Mouse (Mus musculus) liver, embryonic 13.5 days (tissue): ENCODE measurements around the gene Poldip3. TPM values are rescaled to one million over a fixed set of nuclear protein-coding genes. Genes with fewer than 3 reads are reported as not detected.
"Not testable (repeated sequence)": the region's sequence is repeated elsewhere in the genome, so short reads cannot be mapped to it uniquely, and the experiment has no call there.

ENCODE experiments used
- ATAC-seq: fragments of 200-750 bp; cut with Nextera tagmentation; 2 replicates; pipeline ENCODE4 v1.8.0; 2017; ENCODE audit warnings: low read depth, mild to moderate bottlenecking, moderate number of reproducible peaks, moderate library complexity
- DNase-seq: peaks from one replicate; pipeline ENCODE4 v3.0.0; 2022
- H3K27ac ChIP-seq: fragments of 300-500 bp; sonication (generic); 2 replicates; pipeline ENCODE4 v1.5.1; 2015; ENCODE audit warnings: moderate library complexity, mild to moderate bottlenecking, inconsistent platforms
- H3K27me3 ChIP-seq: fragments of 300-500 bp; sonication (generic); 2 replicates; pipeline ENCODE4 v1.6.1; 2015; ENCODE audit warnings: mild to moderate bottlenecking, inconsistent platforms
- H3K36me3 ChIP-seq: fragments of 300-500 bp; sonication (generic); 2 replicates; pipeline ENCODE4 v1.6.1; 2015; ENCODE audit warnings: mild to moderate bottlenecking, inconsistent platforms
- H3K4me1 ChIP-seq: fragments of 300-500 bp; sonication (generic); replicated peaks from 2 replicates; pipeline ENCODE4 v1.6.1; 2015; ENCODE audit warnings: inconsistent platforms
- H3K4me2 ChIP-seq: fragments of 300-500 bp; sonication (generic); 2 replicates; pipeline ENCODE4 v1.6.1; 2015; ENCODE audit warnings: inconsistent platforms, mild to moderate bottlenecking, moderate library complexity
- H3K4me3 ChIP-seq: fragments of 300-500 bp; sonication (generic); replicated peaks from 2 replicates; pipeline ENCODE4 v1.5.1; 2015; ENCODE audit warnings: mild to moderate bottlenecking, inconsistent platforms
- H3K9ac ChIP-seq: fragments of 300-500 bp; sonication (generic); 2 replicates; pipeline ENCODE4 v1.6.1; 2015; ENCODE audit warnings: mild to moderate bottlenecking, inconsistent platforms
- H3K9me3 ChIP-seq: fragments of 300-500 bp; sonication (generic); replicated peaks from 2 replicates; pipeline ENCODE4 v1.6.1; 2016; ENCODE audit warnings: inconsistent platforms
- WGBS: fragments of 180-500 bp; shearing (Covaris S2); methylation state at CpG from one replicate; pipeline ENCODE4 v1.1.7; 2015; ENCODE audit not compliant: insufficient replicate concordance; 5-methylcytosine and 5-hydroxymethylcytosine counted together
- polyA plus RNA-seq: library from polyadenylated mRNA; unstranded; fragments of >200 nt; fragmentation: Nextera tagmentation; extraction: Ambion mirVana; gene quantifications from 2 replicates; pipeline ENCODE4 v1.2.1, GENCODE M21; 2015

Gene Poldip3
- polyA plus RNA-seq, 1 experiment from 2014 or later, result 65.0 TPM

- Histone ChIP-seq H3K27ac (peak overlapping the region; percentile 95), H3K36me3 (peaks cover 50% of the 10 kb centered on the region), H3K9ac (peak overlapping the region; percentile 46; the same call in 1 of the 2 replicates), H3K9me3 (no peaks in the 10 kb centered on the region), H3K27me3 (no peaks in the 10 kb centered on the region), H3K4me2 (0 out of 2 replicates have a peak overlapping the region, but pooled peaks have one; percentile 9), H3K4me1 (peaks cover 41% of the 10 kb centered on the region), H3K4me3 (no peak overlapping the region)
- no peak for ATAC-seq
- no peak for DNase-seq
- WGBS, result 79% methylated on average over 4 of the region's 4 CpGs
Measured at GRCm38 (mm10) chr15:83150694-83151093, 1.5 kb upstream of the Poldip3 start.

- Histone ChIP-seq H3K9ac (peak overlapping the region; percentile 98), H3K36me3 (peaks cover 50% of the 10 kb centered on the region), H3K9me3 (no peaks in the 10 kb centered on the region), H3K27ac (peak overlapping the region; percentile 95), H3K4me1 (peaks cover 46% of the 10 kb centered on the region), H3K4me2 (peak overlapping the region; percentile 36), H3K4me3 (peak overlapping the region; percentile 23), H3K27me3 (no peaks in the 10 kb centered on the region)
- ATAC-seq, result no peak
- no peak for DNase-seq
- WGBS, result 18% methylated on average over 3 of the region's 3 CpGs
Measured at GRCm38 (mm10) chr15:83150073-83150442, 874 bp upstream of the Poldip3 start.

- H3K27me3 ChIP-seq, result no peaks in the 10 kb centered on the region
- ATAC-seq, result peak; percentile 83
- H3K4me3 ChIP-seq, result peak overlapping the region; percentile 93
- H3K4me1 ChIP-seq, result peaks cover 58% of the 10 kb centered on the region
- peaks cover 51% of the 10 kb centered on the region for H3K36me3 ChIP-seq
- peak; percentile 79 for DNase-seq
- H3K4me2 ChIP-seq, result peak overlapping the region; percentile 92
- H3K9ac ChIP-seq, result peak overlapping the region; percentile 98
- H3K9me3 ChIP-seq, result no peaks in the 10 kb centered on the region
- WGBS, result 0% methylated on average over 29 of the region's 41 CpGs
- H3K27ac ChIP-seq, result peak overlapping the region; percentile 95
Measured at GRCm38 (mm10) chr15:83148801-83149195, 386 bp downstream of the Poldip3 start.

GRCm38 (mm10) chr15:83148395-83148794 is 789 bp downstream of the Poldip3 start:
- no peaks in the 10 kb centered on the region for H3K27me3 ChIP-seq
- no peak for DNase-seq
- no peak for ATAC-seq
- peak overlapping the region; percentile 92 for H3K4me2 ChIP-seq
- peak overlapping the region; percentile 93 for H3K4me3 ChIP-seq
- peak overlapping the region; percentile 98 for H3K9ac ChIP-seq
- peaks cover 61% of the 10 kb centered on the region for H3K4me1 ChIP-seq
- H3K36me3 ChIP-seq, result peaks cover 47% of the 10 kb centered on the region
- no peaks in the 10 kb centered on the region for H3K9me3 ChIP-seq
- peak overlapping the region; percentile 95 for H3K27ac ChIP-seq
- WGBS, result 1% methylated on average over 21 of the region's 21 CpGs

GRCm38 (mm10) chr15:83145541-83145940 is 3.6 kb downstream of the Poldip3 start:
- ATAC-seq, result no peak

GRCm38 (mm10) chr15:83142861-83143260 is 6.3 kb downstream of the Poldip3 start:
- Histone ChIP-seq H3K36me3 (peaks cover 57% of the 10 kb centered on the region), H3K4me2 (no peak overlapping the region), H3K4me1 (peaks cover 69% of the 10 kb centered on the region), H3K27ac (no peak overlapping the region), H3K9me3 (no peaks in the 10 kb centered on the region), H3K4me3 (no peak overlapping the region), H3K9ac (no peak overlapping the region), H3K27me3 (no peaks in the 10 kb centered on the region)
- ATAC-seq (no peak), DNase-seq (no peak)
- 77% methylated on average over 5 of the region's 5 CpGs for WGBS

More at GRCm38 (mm10) chr15:83145541-83145940, 3.6 kb downstream of the Poldip3 start:
- Histone ChIP-seq H3K4me2 (no peak overlapping the region), H3K4me3 (no peak overlapping the region), H3K27ac (no peak overlapping the region), H3K36me3 (peaks cover 46% of the 10 kb centered on the region), H3K9me3 (no peaks in the 10 kb centered on the region), H3K4me1 (peaks cover 81% of the 10 kb centered on the region), H3K27me3 (no peaks in the 10 kb centered on the region), H3K9ac (no peak overlapping the region)
- DNase-seq, result no peak
- WGBS, result 76% methylated on average over 6 of the region's 6 CpGs

- no peak for ATAC-seq
Measured at GRCm38 (mm10) chr15:83135654-83136053, 13.5 kb downstream of the Poldip3 start.

GRCm38 (mm10) chr15:83134671-83135070 is 14.5 kb downstream of the Poldip3 start:
- Histone ChIP-seq H3K4me1 (no peaks in the 10 kb centered on the region), H3K4me3 (no peak overlapping the region), H3K27me3 (no peaks in the 10 kb centered on the region), H3K27ac (no peak overlapping the region), H3K36me3 (peaks cover 92% of the 10 kb centered on the region), H3K4me2 (no peak overlapping the region), H3K9ac (no peak overlapping the region), H3K9me3 (no peaks in the 10 kb centered on the region)
- DNase-seq (no peak), ATAC-seq (no peak)
- WGBS, result 88% methylated on average over 6 of the region's 6 CpGs

More at GRCm38 (mm10) chr15:83135654-83136053, 13.5 kb downstream of the Poldip3 start:
- WGBS, result 45% methylated on average over 2 of the region's 2 CpGs
- Histone ChIP-seq H3K4me3 (no peak overlapping the region), H3K9me3 (no peaks in the 10 kb centered on the region), H3K27ac (no peak overlapping the region), H3K4me1 (peaks cover 4% of the 10 kb centered on the region), H3K27me3 (no peaks in the 10 kb centered on the region), H3K4me2 (no peak overlapping the region), H3K36me3 (peaks cover 83% of the 10 kb centered on the region), H3K9ac (no peak overlapping the region)
- no peak for DNase-seq

- peaks cover 95% of the 10 kb centered on the region for H3K36me3 ChIP-seq
- DNase-seq (no peak), ATAC-seq (no peak)
- no peak overlapping the region for H3K4me3 ChIP-seq
- H3K9me3 ChIP-seq, result no peaks in the 10 kb centered on the region
- no peak overlapping the region for H3K27ac ChIP-seq
- no peaks in the 10 kb centered on the region for H3K4me1 ChIP-seq
- H3K4me2 ChIP-seq, result no peak overlapping the region
- H3K9ac ChIP-seq, result no peak overlapping the region
- 90% methylated on average over 7 of the region's 7 CpGs for WGBS
- no peaks in the 10 kb centered on the region for H3K27me3 ChIP-seq
Measured at GRCm38 (mm10) chr15:83129530-83130231, 19.5 kb downstream of the Poldip3 start.

- not testable (repeated sequence) for H3K4me3 ChIP-seq, H3K9me3 ChIP-seq, H3K27me3 ChIP-seq, H3K9ac ChIP-seq, ATAC-seq, H3K4me2 ChIP-seq, DNase-seq, H3K27ac ChIP-seq, H3K4me1 ChIP-seq
- WGBS, result 84% methylated on average over 3 of the region's 3 CpGs
- H3K36me3 ChIP-seq, result peaks cover 69% of the 10 kb centered on the region
Measured at GRCm38 (mm10) chr15:83127037-83127436, 22.1 kb downstream of the Poldip3 start.

GRCm38 (mm10) chr15:83126582-83126981 is 22.6 kb downstream of the Poldip3 start:
- no peak overlapping the region for H3K4me2 ChIP-seq
- peaks cover 8% of the 10 kb centered on the region for H3K4me1 ChIP-seq
- no peak overlapping the region for H3K27ac ChIP-seq
- DNase-seq, result no peak
- 84% methylated on average over 9 of the region's 9 CpGs for WGBS
- no peak overlapping the region for H3K9ac ChIP-seq
- ATAC-seq, result no peak
- H3K36me3 ChIP-seq, result peaks cover 64% of the 10 kb centered on the region
- no peaks in the 10 kb centered on the region for H3K27me3 ChIP-seq
- H3K4me3 ChIP-seq, result no peak overlapping the region
- no peaks in the 10 kb centered on the region for H3K9me3 ChIP-seq

- peaks cover 14% of the 10 kb centered on the region for H3K4me1 ChIP-seq
- no peak overlapping the region for H3K4me3 ChIP-seq
- H3K9ac ChIP-seq, result no peak overlapping the region
- no peaks in the 10 kb centered on the region for H3K27me3 ChIP-seq
- H3K9me3 ChIP-seq, result no peaks in the 10 kb centered on the region
- ATAC-seq (no peak), DNase-seq (no peak)
- no peak overlapping the region for H3K4me2 ChIP-seq
- 0 out of 2 replicates have a peak overlapping the region, but pooled peaks have one; percentile 10 for H3K27ac ChIP-seq
- peaks cover 52% of the 10 kb centered on the region for H3K36me3 ChIP-seq
- 72% methylated on average over 5 of the region's 5 CpGs for WGBS
Measured at GRCm38 (mm10) chr15:83124625-83125024, 24.6 kb downstream of the Poldip3 start.
